Mouse (Mus musculus) heart, adult 8-10 months (tissue): ENCODE measurements at regions not wholly inside any gene's neighbourhood (a gene's known extent, or its start where the extent isn't known, plus 50 kb on each side); places are given as distances from the start of the nearest gene placed in this dataset.

ENCODE experiments used
- DNase-seq: peaks from one replicate; pipeline ENCODE4 v3.0.0; 2022; ENCODE audit warnings: low spot score

GRCm38 (mm10) chr13:79453227-79453626 lies 1253.7 kb upstream of the Nr2f1 start:
- DNase-seq = no peak

- no peak for DNase-seq
Measured at GRCm38 (mm10) chr13:79443113-79443512, 1243.6 kb upstream of the Nr2f1 start.

GRCm38 (mm10) chr13:79442701-79443100 lies 1243.1 kb upstream of the Nr2f1 start:
- no peak for DNase-seq

GRCm38 (mm10) chr13:79431465-79431864 lies 1231.9 kb upstream of the Nr2f1 start:
- DNase-seq = no peak

GRCm38 (mm10) chr13:79430987-79431386 lies 1231.4 kb upstream of the Nr2f1 start:
- no peak for DNase-seq

GRCm38 (mm10) chr13:79430562-79430961 lies 1231.0 kb upstream of the Nr2f1 start:
- no peak for DNase-seq

- no peak for DNase-seq
Measured at GRCm38 (mm10) chr13:79417841-79418240, 1218.3 kb upstream of the Nr2f1 start.

- no peak for DNase-seq
Measured at GRCm38 (mm10) chr13:79400082-79400481, 1200.5 kb upstream of the Nr2f1 start.

- no peak for DNase-seq
Measured at GRCm38 (mm10) chr13:79393938-79394337, 1194.4 kb upstream of the Nr2f1 start.

- no peak for DNase-seq
Measured at GRCm38 (mm10) chr13:79387928-79388327, 1188.4 kb upstream of the Nr2f1 start.

GRCm38 (mm10) chr13:79341494-79341893 lies 1141.9 kb upstream of the Nr2f1 start:
- DNase-seq = no peak

GRCm38 (mm10) chr13:79340459-79340858 lies 1140.9 kb upstream of the Nr2f1 start:
- DNase-seq = no peak

GRCm38 (mm10) chr13:79339793-79340192 lies 1140.2 kb upstream of the Nr2f1 start:
- DNase-seq = no peak

GRCm38 (mm10) chr13:79320146-79320545 lies 1120.6 kb upstream of the Nr2f1 start:
- no peak for DNase-seq

- no peak for DNase-seq
Measured at GRCm38 (mm10) chr13:79309584-79310110, 1110.1 kb upstream of the Nr2f1 start.

- DNase-seq = no peak
Measured at GRCm38 (mm10) chr13:79297225-79297710, 1097.7 kb upstream of the Nr2f1 start.

- no peak for DNase-seq
Measured at GRCm38 (mm10) chr13:79288022-79288421, 1088.5 kb upstream of the Nr2f1 start.

GRCm38 (mm10) chr13:79286181-79286580 lies 1086.6 kb upstream of the Nr2f1 start:
- no peak for DNase-seq

- peak; percentile 2 for DNase-seq
Measured at GRCm38 (mm10) chr13:79285478-79285877, 1085.9 kb upstream of the Nr2f1 start.

GRCm38 (mm10) chr13:79277714-79278113 lies 1078.2 kb upstream of the Nr2f1 start:
- DNase-seq = no peak

GRCm38 (mm10) chr13:79277313-79277712 lies 1077.8 kb upstream of the Nr2f1 start:
- DNase-seq = no peak

GRCm38 (mm10) chr13:79255362-79255761 lies 1055.8 kb upstream of the Nr2f1 start:
- no peak for DNase-seq

- no peak for DNase-seq
Measured at GRCm38 (mm10) chr13:79252385-79252784, 1052.8 kb upstream of the Nr2f1 start.

- DNase-seq = no peak
Measured at GRCm38 (mm10) chr13:79251269-79251668, 1051.7 kb upstream of the Nr2f1 start.
